Mouse (Mus musculus) E14TG2a.4 (cell line): ENCODE measurements around the gene Myh9.

Source experiments
- CTCF ChIP-seq: conservative IDR thresholded peaks from 2 replicates; pipeline ENCODE4 v1.5.1; 2014; ENCODE audit warnings: low read length
- POU5F1 ChIP-seq: IDR thresholded peaks from 2 replicates; pipeline ENCODE4 v1.6.1; 2014; ENCODE audit warnings: low read length, borderline replicate concordance

GRCm38 (mm10) chr15:77789186-77789585 lies 52.8 kb downstream of the Myh9 start:
- TF ChIP-seq CTCF, result no peak
- TF ChIP-seq POU5F1, result no peak
